Mouse (Mus musculus) adrenal gland, postnatal 36 days (tissue): ENCODE measurements around the gene Alk. TPM values are rescaled to one million over a fixed set of nuclear protein-coding genes. Genes with fewer than 3 reads are reported as not detected.

Experiments
- DNase-seq, 2 experiments: peaks; one replicate each; pipeline ENCODE4 v3.0.0; 2021; ENCODE audit warnings: mixed read lengths in 1 of 2
- long read RNA-seq, 2 experiments: library from polyadenylated mRNA; stranded (forward); transcript quantifications; one replicate each; pipeline ENCODE4 v2.0.0; 2021; ENCODE audit warnings: borderline sequencing depth in 2 of 2
- total RNA-seq, 2 experiments: library from RNA; stranded (reverse); gene quantifications; 2 replicates each; pipeline ENCODE4 v1.2.3; 2021

Alk gene
- total RNA-seq: not detected
- long read RNA-seq, experiment 1: 0 reads
- long read RNA-seq, experiment 2: 0 reads

GRCm38 (mm10) chr17:72604610-72604980, at the start of gene Alk:
Gene Alk (minus strand): TSS chr17:72604627.
- peak; percentile 72 to 81 for DNase-seq

GRCm38 (mm10) chr17:72652801-72653200, 48.4 kb upstream of the Alk start:
- no peak for DNase-seq

- no peak for DNase-seq
Observed at GRCm38 (mm10) chr17:72648607-72649217, 44.3 kb upstream of the Alk start.

GRCm38 (mm10) chr17:72646167-72646566, 41.7 kb upstream of the Alk start:
- no peak for DNase-seq

- DNase-seq: no peak
Observed at GRCm38 (mm10) chr17:72640095-72640494, 35.7 kb upstream of the Alk start.

- DNase-seq: no peak
Observed at GRCm38 (mm10) chr17:72639400-72639799, 35.0 kb upstream of the Alk start.

- DNase-seq: peak; percentile 76 to 84
Observed at GRCm38 (mm10) chr17:72606251-72606650, 1.8 kb upstream of the Alk start.

GRCm38 (mm10) chr17:72603886-72604609, 379 bp downstream of the Alk start:
- no peak for DNase-seq

GRCm38 (mm10) chr17:72603118-72603885, 1.1 kb downstream of the Alk start:
- peak; percentile 81 to 85 for DNase-seq

- DNase-seq: no peak
Observed at GRCm38 (mm10) chr17:72600806-72601205, 3.6 kb downstream of the Alk start.

- DNase-seq: no peak
Observed at GRCm38 (mm10) chr17:72587671-72588070, 16.8 kb downstream of the Alk start.

- no peak for DNase-seq
Observed at GRCm38 (mm10) chr17:72580142-72580541, 24.3 kb downstream of the Alk start.

GRCm38 (mm10) chr17:72579321-72579720, 25.1 kb downstream of the Alk start:
- no peak for DNase-seq

- no peak for DNase-seq
Observed at GRCm38 (mm10) chr17:72571379-72571778, 33.0 kb downstream of the Alk start.

GRCm38 (mm10) chr17:72569491-72569890, 34.9 kb downstream of the Alk start:
- no peak for DNase-seq

- DNase-seq: no peak
Observed at GRCm38 (mm10) chr17:72563423-72563822, 41.0 kb downstream of the Alk start.

- no peak for DNase-seq
Observed at GRCm38 (mm10) chr17:72561471-72561870, 43.0 kb downstream of the Alk start.

- no peak for DNase-seq
Observed at GRCm38 (mm10) chr17:72560771-72561170, 43.7 kb downstream of the Alk start.

- no peak for DNase-seq
Observed at GRCm38 (mm10) chr17:72557029-72557735, 47.2 kb downstream of the Alk start.

- DNase-seq: no peak
Observed at GRCm38 (mm10) chr17:72546274-72546673, 58.2 kb downstream of the Alk start.

- no peak for DNase-seq
Observed at GRCm38 (mm10) chr17:72535304-72535703, 69.1 kb downstream of the Alk start.

GRCm38 (mm10) chr17:72532266-72532665, 72.2 kb downstream of the Alk start:
- DNase-seq: no peak
